Mouse (Mus musculus): ENCODE measurements at regions not wholly inside any gene's neighbourhood (a gene's known extent, or its start where the extent isn't known, plus 50 kb on each side); places are given as distances from the start of the nearest gene placed in this dataset.

DNA sequence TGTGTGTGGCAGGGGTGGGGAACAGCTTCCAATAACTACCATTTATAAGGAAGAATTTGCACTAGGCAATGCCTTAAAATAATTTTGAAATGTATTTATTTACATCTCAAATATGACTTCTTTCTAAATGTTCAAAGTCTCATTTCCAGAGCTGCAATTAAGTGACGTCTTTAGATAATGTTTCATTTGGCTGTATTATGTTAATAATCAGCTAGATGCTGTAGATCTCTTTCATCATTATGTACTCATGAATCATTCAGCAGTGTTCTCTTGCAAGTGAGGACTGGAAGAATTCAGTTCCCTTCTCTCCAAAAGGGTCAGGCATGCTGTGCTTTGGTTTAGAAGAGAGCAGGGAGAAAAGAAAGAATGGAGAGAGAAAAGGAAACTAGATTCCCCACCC is 61.3 kb upstream of the 4930452B06Rik start:
- no peak for TF ChIP-seq EP300 (IDR thresholded peaks at IDR 0.05; ENCODE audit: insufficient read depth, low read depth, low read length)
- TF ChIP-seq POLR2A (IDR thresholded peaks at IDR 0.05; ENCODE audit: insufficient read depth, low read length): no peak
- no peak for TF ChIP-seq CTCF (IDR thresholded peaks at IDR 0.05; ENCODE audit: low read depth, low read length)

Measured in ES-Bruce4 (cell line).